Mouse (Mus musculus) liver, embryonic 14.5 days (tissue): ENCODE data around the gene Itga5. TPM values are rescaled to one million over a fixed set of nuclear protein-coding genes. Genes with fewer than 3 reads are reported as not detected.

Experiments
- ATAC-seq: fragments of 200-750 bp; cut with Nextera tagmentation; 2 replicates; pipeline ENCODE4 v1.8.0; 2017; ENCODE audit warnings: moderate number of reproducible peaks, mild to moderate bottlenecking, moderate library complexity; ENCODE audit not compliant: insufficient read depth
- DNase-seq, 3 experiments: peaks; one replicate each; pipeline ENCODE4 v3.0.0-alpha.2; 2012 to 2013; ENCODE audit warnings: low read depth in 3 of 3, low spot score in 3 of 3
- H3K27ac ChIP-seq: fragments of 300-500 bp; sonication (generic); 2 replicates; pipeline ENCODE4 v1.5.1; 2014; ENCODE audit warnings: moderate library complexity, mild to moderate bottlenecking, control low read depth, inconsistent platforms
- H3K27me3 ChIP-seq: fragments of 300-500 bp; sonication (generic); 2 replicates; pipeline ENCODE4 v1.6.1; 2014; ENCODE audit warnings: mild to moderate bottlenecking, low read length, moderate library complexity; ENCODE audit not compliant: control insufficient read depth, insufficient read depth
- H3K36me3 ChIP-seq: fragments of 300-500 bp; sonication (generic); replicated peaks from 2 replicates; pipeline ENCODE4 v1.6.1; 2014; ENCODE audit warnings: low read depth; ENCODE audit not compliant: control insufficient read depth, insufficient read depth
- H3K4me1 ChIP-seq, 2 experiments: fragments of 200-500 bp in 1 of 2; fragments of 300-500 bp in 1 of 2; sonication (generic) in 1 of 2; replicated peaks; 2 replicates each; pipeline ENCODE4 v1.6.1; 2012 to 2014; ENCODE audit warnings: antibody characterized with exemption in 1 of 2, inconsistent platforms in 1 of 2, low read length in 1 of 2; ENCODE audit not compliant: control insufficient read depth in 2 of 2, insufficient read depth in 2 of 2
- H3K4me2 ChIP-seq: fragments of 300-500 bp; sonication (generic); 2 replicates; pipeline ENCODE4 v1.6.1; 2014; ENCODE audit warnings: low read depth, mild to moderate bottlenecking, control low read depth, moderate library complexity
- H3K4me3 ChIP-seq, 2 experiments: fragments of 200-500 bp in 1 of 2; fragments of 300-500 bp in 1 of 2; sonication (generic) in 1 of 2; 2 replicates each; pipeline ENCODE4 v1.5.1; 2012 to 2014; ENCODE audit warnings: low read depth in 2 of 2, low read length in 2 of 2, mild to moderate bottlenecking in 2 of 2, control low read depth in 1 of 2, inconsistent platforms in 1 of 2, moderate library complexity in 1 of 2; ENCODE audit not compliant: insufficient read depth in 1 of 2
- H3K9ac ChIP-seq: fragments of 300-500 bp; sonication (generic); replicated peaks from 2 replicates; pipeline ENCODE4 v1.6.1; 2014; ENCODE audit warnings: mild to moderate bottlenecking, control low read depth, moderate library complexity
- H3K9me3 ChIP-seq: fragments of 300-500 bp; sonication (generic); 2 replicates; pipeline ENCODE4 v1.6.1; 2016; ENCODE audit warnings: low read length, mixed read lengths; ENCODE audit not compliant: control insufficient read depth
- CTCF ChIP-seq: IDR thresholded peaks from 2 replicates; pipeline ENCODE4 v1.5.1; 2016; ENCODE audit warnings: antibody characterized with exemption, low read depth, control low read depth
- EP300 ChIP-seq: IDR thresholded peaks from 2 replicates; pipeline ENCODE4 v1.6.1; 2016; ENCODE audit warnings: antibody characterized with exemption, low read depth
- WGBS: fragments of 180-500 bp; shearing (Covaris S2); extraction: QIAGEN DNeasy Blood & Tissue Kit; methylation state at CpG from one replicate; pipeline ENCODE4 v1.1.7; 2014; ENCODE audit not compliant: insufficient replicate concordance; 5-methylcytosine and 5-hydroxymethylcytosine counted together
- polyA plus RNA-seq, 2 experiments: library from polyadenylated mRNA; depleted of rRNA in 1 of 2; stranded (reverse) in 1 of 2; unstranded in 1 of 2; fragments of >200 nt; fragmentation: Nextera tagmentation in 1 of 2; extraction: Ambion mirVana in 1 of 2; gene quantifications; 2 replicates each; pipeline versions ENCODE4 v1.2.1 to v1.2.3; 2012 to 2014

The Itga5 gene
- polyA plus RNA-seq, 2 experiments, result 8.4 to 9.9 TPM

DNA sequence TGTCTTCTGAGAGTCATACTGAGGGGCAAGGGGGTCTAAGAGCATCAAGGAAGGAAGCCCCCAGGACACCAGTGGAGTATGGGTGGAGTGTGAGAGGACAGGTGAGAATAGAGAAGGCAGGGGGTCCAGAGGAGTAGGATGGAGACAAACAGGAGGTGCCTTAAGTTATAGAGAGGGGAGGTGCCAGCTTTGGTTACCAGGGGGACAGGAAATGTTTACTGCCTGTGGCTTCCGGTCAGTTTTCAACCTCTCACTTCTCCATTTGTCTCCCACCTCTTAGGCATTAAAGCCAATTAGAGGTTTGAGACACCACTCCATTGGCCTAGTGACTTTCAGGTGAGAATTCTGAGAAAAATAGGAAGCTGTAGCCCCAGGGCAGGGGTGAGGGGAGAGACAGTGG lies 5.3 kb downstream of the Itga5 start:
- Histone ChIP-seq H3K36me3 (peaks cover 3% of the 10 kb centered on the region), H3K4me1 (peaks cover 5 to 50% of the 10 kb centered on the region in 2 experiments)

DNA sequence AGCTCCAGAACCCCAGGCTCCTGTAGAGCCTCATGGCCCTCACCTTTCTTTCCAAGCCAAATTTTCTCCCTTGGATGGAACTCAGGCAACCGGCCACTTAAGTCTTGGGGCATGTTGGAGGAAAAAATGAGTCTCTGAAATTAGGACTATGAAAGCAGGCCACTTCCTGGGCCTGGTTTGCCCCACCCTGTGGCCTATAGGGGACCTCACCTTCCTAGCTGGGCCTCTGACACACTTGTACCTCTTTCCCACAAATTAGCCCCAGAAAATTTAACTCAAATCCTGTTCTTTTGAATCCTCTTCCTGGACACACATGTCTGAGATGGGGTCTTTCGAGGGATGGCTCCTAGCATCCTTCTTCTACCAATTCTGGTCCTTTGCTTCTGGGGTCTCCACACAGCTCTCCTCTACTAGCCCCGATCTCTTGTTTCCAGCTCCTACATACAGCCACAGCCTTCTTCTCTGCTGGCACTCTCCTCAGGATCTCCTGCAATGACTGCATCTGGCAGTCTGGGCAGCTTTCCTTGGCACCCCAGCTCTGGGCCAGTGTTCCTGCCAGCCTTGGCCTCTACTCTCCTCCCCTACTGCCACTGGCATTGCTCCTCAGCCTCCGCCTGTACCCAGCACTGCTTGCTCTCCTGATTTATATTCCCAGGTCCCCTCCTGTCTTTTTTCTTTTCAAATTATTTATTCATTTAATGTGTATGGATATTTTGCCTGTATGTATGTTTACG lies 6.5 kb downstream of the Itga5 start:
- Histone ChIP-seq H3K27me3 (no peaks in the 10 kb centered on the region), H3K4me2 (no peak overlapping the region)
- no peak for TF ChIP-seq CTCF
- no peak for TF ChIP-seq EP300

More for the DNA sequence above, 5.3 kb downstream of the Itga5 start:
- 24% methylated on average over 1 of the region's 1 CpGs for WGBS
- H3K27ac ChIP-seq, result no peak overlapping the region
- H3K9ac ChIP-seq, result no peak overlapping the region
- no peaks in the 10 kb centered on the region for H3K9me3 ChIP-seq
- ATAC-seq, result no peak
- no peak overlapping the region for H3K4me3 ChIP-seq
- H3K27me3 ChIP-seq, result no peaks in the 10 kb centered on the region
- no peak for TF ChIP-seq CTCF
- TF ChIP-seq EP300, result no peak
- H3K4me2 ChIP-seq, result no peak overlapping the region
- DNase-seq, result no peak

DNA sequence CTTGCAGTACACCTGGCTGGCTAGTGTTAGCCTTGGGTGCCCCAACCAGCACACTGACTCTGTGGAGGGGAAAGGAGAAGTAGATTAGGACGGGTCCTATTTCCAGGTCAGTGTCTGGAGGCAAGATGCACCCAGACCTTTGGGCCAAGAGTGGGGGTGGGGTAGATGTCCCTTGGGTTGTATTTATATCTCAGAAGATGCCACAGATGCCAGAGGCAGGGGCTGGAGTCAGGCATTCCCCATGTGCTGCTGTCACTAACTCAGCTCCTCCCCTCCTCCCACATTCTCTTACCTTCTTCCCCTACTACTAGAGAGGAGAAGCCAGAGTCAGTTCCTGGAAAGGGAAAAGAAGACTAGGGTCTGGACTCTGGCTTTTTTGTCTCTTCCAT lies 7.4 kb downstream of the Itga5 start:
- 26% methylated on average over 1 of the region's 1 CpGs for WGBS
- H3K9me3 ChIP-seq, result no peaks in the 10 kb centered on the region
- DNase-seq (no peak), ATAC-seq (no peak)
- H3K27ac ChIP-seq, result no peak overlapping the region
- peaks cover 3% of the 10 kb centered on the region for H3K36me3 ChIP-seq
- no peaks in the 10 kb centered on the region for H3K27me3 ChIP-seq
- H3K4me3 ChIP-seq, result no peak overlapping the region
- H3K9ac ChIP-seq, result no peak overlapping the region
- TF ChIP-seq EP300, result no peak
- no peak for TF ChIP-seq CTCF
- no peak overlapping the region for H3K4me2 ChIP-seq
- peaks cover 5 to 42% of the 10 kb centered on the region in 2 experiments for H3K4me1 ChIP-seq

More for the DNA sequence above, 6.5 kb downstream of the Itga5 start:
- Histone ChIP-seq H3K36me3 (peaks cover 3% of the 10 kb centered on the region), H3K27ac (no peak overlapping the region), H3K4me3 (no peak overlapping the region), H3K4me1 (peaks cover 5 to 49% of the 10 kb centered on the region in 2 experiments), H3K9me3 (no peaks in the 10 kb centered on the region), H3K9ac (no peak overlapping the region)
- ATAC-seq (no peak), DNase-seq (no peak)
- WGBS, result 69% methylated on average over 5 of the region's 5 CpGs

DNA sequence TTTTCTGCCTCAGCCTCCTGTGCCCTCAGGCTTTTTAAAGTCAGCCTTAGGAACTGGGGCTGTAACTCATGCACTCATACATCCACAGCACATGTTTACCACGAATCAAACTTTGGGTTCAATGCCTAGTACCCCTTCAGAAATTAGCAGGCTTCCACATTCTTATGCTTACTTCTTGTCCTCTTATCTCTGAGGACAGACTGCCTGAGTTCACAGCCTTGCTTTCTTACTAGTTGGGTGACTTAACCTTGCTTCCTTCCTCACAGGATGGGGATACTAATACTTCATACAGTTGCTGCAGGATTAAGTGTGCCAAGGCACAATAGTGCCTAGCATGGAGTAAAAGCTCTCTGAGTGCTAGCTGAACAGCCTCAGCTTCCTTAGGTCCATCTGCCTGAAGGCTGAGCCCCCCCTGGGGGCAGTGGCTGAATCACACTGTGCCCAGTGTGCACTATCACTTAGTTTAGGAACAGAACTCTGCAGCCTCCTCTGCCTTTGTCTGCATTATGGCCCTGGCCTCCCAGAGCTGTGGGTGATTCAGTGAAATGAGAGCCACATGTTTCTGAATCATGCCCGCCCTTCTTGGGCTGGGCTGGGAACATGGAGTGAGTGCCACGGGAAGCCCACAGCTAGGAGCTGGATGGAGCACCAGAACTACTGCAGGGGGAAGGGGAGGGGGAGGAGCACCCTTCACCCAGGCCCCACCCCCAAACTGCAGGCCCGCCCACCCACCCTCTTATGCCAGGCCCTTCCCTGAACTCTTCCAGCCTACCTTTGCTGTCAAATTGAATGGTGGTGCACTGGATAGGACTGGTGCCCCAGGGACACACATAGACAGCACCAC lies 8.1 kb downstream of the Itga5 start:
- WGBS, result 19% methylated on average over 4 of the region's 4 CpGs
- Histone ChIP-seq H3K36me3 (peaks cover 3% of the 10 kb centered on the region), H3K27ac (no peak overlapping the region), H3K4me1 (peaks cover 5 to 37% of the 10 kb centered on the region in 2 experiments), H3K4me3 (no peak overlapping the region), H3K9ac (no peak overlapping the region), H3K9me3 (no peaks in the 10 kb centered on the region), H3K27me3 (no peaks in the 10 kb centered on the region), H3K4me2 (no peak overlapping the region)
- no peak for TF ChIP-seq CTCF
- no peak for TF ChIP-seq EP300
- DNase-seq (no peak), ATAC-seq (0 out of 2 replicates have a peak, but pooled peaks have one; percentile 2)

DNA sequence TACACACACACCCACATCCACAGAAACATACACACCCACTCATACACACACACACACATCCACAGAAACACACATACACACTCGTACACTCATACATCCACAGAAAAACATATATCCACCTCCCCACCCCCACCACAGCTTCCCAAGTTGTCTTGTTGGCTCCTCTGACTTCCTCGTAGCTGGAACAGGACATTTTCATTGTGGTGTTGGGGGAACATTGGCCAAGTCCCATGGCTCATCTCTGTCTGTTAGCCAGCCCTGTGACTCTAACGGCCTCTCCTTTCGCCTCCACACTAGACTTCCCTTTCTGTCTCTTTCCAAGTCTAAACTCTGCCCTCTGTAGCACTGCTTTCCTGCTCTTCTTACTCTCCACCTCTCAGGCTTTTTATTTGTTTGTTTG lies 8.7 kb downstream of the Itga5 start:
- H3K27ac ChIP-seq, result no peak overlapping the region
- no peak overlapping the region for H3K4me2 ChIP-seq
- WGBS, result 64% methylated on average over 4 of the region's 4 CpGs
- TF ChIP-seq EP300 (no peak), CTCF (no peak)
- no peak for DNase-seq
- no peak overlapping the region for H3K4me3 ChIP-seq
- peaks cover 3% of the 10 kb centered on the region for H3K36me3 ChIP-seq
- no peaks in the 10 kb centered on the region for H3K9me3 ChIP-seq
- ATAC-seq, result no peak
- peaks cover 5 to 34% of the 10 kb centered on the region in 2 experiments for H3K4me1 ChIP-seq
- H3K9ac ChIP-seq, result no peak overlapping the region
- H3K27me3 ChIP-seq, result no peaks in the 10 kb centered on the region
